Mouse (Mus musculus) liver, embryonic 14 days (tissue): ENCODE measurements around the gene Gm3417. TPM values are rescaled to one million over a fixed set of nuclear protein-coding genes. Genes with fewer than 3 reads are reported as not detected.

Experiments
- polyA plus RNA-seq: library from polyadenylated mRNA; depleted of rRNA; stranded (reverse); fragments of >200 nt; gene quantifications from 2 replicates; pipeline ENCODE4 v1.2.3, GENCODE M21; 2012; rRNA removed

The Gm3417 gene
- 1.2 and 1.8 TPM in 2 replicates for polyA plus RNA-seq

DNA sequence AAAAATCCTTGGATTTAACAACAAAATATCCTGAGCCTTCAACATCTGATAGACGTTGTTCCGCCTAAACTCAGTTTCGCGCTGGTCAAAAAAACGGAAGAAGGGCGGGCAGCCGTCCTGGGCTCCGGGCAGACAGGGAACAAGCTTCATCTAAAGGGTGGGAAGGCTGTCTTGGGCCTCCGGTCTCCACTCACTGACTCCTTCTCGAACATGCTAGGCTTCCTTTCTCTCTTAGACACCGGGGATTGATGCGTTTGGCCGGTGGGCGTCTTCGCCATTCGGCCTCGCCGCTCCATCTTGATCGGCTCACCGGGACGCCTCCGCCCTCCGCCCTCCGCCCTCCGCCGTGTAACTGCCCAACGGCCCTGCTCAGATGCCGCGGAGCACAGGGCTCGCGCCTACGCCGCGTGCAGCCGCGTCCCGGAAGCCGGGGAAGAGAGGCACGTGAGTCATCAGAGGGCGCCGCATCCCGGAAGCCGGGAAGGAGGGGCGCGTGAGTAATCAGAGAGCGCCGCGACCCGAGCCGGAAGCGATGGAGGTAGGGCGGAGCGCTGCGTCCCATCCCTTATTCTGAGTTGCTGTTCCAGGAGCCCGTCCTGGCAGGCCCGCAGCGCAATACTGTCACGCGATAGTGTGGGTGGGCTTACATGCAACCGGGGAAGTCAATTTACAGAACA is at the start of gene Gm3417, which contains the start of gene 9030025P20Rik:
Gene Gm3417, minus strand, starts transcription at position 429 of the 677 bp plus-strand sequence.
Gene 9030025P20Rik, plus strand, starts transcription at position 107 of the 677 bp plus-strand sequence.

DNA sequence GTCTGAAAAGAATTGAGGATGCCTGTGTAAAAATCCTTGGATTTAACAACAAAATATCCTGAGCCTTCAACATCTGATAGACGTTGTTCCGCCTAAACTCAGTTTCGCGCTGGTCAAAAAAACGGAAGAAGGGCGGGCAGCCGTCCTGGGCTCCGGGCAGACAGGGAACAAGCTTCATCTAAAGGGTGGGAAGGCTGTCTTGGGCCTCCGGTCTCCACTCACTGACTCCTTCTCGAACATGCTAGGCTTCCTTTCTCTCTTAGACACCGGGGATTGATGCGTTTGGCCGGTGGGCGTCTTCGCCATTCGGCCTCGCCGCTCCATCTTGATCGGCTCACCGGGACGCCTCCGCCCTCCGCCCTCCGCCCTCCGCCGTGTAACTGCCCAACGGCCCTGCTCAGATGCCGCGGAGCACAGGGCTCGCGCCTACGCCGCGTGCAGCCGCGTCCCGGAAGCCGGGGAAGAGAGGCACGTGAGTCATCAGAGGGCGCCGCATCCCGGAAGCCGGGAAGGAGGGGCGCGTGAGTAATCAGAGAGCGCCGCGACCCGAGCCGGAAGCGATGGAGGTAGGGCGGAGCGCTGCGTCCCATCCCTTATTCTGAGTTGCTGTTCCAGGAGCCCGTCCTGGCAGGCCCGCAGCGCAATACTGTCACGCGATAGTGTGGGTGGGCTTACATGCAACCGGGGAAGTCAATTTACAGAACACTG is 31.3 kb upstream of the Gm3417 start, which contains the start of gene Gm3435:
Gene Gm3435, plus strand, starts transcription at position 471 of the 708 bp plus-strand sequence.

DNA sequence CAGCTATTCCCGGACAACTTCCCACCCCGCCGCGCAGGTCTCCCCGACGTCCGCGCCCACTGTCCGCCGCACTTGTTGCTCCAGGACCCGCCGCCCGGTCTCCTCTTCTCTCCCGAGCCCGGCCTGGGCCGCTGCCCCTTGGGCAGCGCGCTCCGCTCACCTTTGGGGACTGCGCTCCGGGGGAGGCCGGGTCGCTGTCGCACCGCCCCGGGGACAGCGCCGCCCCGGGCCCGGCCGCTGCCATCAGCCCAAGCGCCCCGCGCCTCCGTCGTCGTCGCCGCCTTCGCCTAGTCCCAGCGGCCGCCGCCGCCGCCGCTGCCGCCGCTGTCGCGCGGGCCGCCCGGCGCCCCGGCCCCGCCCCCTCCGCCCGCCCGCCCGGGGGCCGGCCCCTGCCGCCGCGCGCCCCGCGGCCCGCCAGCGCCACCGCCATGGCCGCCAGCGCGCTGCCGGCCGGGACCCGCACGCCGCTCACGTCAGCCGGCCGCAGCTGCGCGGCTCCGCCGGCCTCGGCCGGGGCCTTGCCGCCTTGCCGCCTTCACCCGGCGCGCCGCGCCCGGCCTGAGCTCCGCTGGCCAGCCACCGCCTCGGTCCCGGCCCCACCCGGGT is 17.5 kb downstream of the Gm3417 start, which contains the start of gene Phf10:
Gene Phf10, minus strand, starts transcription at position 323 of the 606 bp plus-strand sequence.

DNA sequence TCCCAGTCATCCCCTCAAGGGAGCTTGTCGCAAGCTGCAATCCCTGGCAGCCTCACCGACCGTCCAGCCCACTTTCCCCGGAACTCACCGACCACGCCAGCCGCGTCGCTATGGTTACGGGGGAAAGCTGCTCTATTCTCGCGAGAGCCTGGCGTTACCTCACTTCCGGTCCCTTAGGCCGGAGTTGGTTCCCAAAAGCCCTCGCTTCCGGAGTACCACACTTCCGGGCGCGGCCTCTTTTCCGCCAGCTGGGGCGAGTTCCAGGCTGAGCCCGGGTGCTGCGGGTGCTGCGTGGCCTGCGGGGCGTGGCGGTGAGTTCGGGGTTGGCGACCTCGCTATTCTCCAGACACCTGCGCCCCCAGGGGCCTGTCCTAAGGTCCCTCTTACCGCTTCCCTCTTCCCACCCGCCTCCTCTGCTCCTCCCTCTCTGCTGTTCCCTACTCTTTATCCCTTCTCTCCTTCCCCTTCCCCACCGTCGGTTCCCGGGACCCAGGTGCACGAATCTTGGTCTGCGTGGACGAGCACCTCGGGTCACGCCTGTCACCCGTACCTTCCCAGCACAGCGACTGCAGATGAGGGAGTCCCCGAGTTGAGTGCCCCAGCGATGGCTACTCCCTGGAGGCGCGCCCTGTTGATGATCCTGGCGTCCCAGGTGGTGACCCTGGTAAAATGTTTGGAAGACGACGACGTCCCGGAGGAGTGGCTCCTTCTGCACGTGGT is 35.4 kb downstream of the Gm3417 start, which contains the start of the genes Wdr27 and 1600012H06Rik:
Gene Wdr27, minus strand, starts transcription at position 150 of the 720 bp plus-strand sequence.
Gene 1600012H06Rik, plus strand, starts transcription at position 176 of the 720 bp plus-strand sequence.

Other genes with a start within 250 kb of the Gm3417 start
- gene Wdr27, start 35.6 kb downstream of the Gm3417 start, polyA plus RNA-seq: 0.53 and 0.58 TPM in 2 replicates
- 5.9 and 6.6 TPM in 2 replicates for gene 1600012H06Rik, start 35.6 kb downstream of the Gm3417 start, polyA plus RNA-seq
- gene Phf10, start 17.5 kb downstream of the Gm3417 start, polyA plus RNA-seq: 93.0 and 93.8 TPM in 2 replicates
- 5.1 and 5.2 TPM in 2 replicates for gene 9030025P20Rik, start 322 bp downstream of the Gm3417 start, polyA plus RNA-seq
- 2.1 and 3.0 TPM in 2 replicates for gene Gm3435, start 31.4 kb upstream of the Gm3417 start, polyA plus RNA-seq
- 22.0 and 24.8 TPM in 2 replicates for gene Ermard, start 62.4 kb upstream of the Gm3417 start, polyA plus RNA-seq
- 0.71 and 0.72 TPM in 2 replicates for gene Tcte3, start 62.7 kb upstream of the Gm3417 start, polyA plus RNA-seq
- 1.8 and 1.9 TPM in 2 replicates for gene Gm3448, start 62.7 kb upstream of the Gm3417 start, polyA plus RNA-seq